ENCODE assay signal across 8 mouse cellular contexts in the genomic region with DNA sequence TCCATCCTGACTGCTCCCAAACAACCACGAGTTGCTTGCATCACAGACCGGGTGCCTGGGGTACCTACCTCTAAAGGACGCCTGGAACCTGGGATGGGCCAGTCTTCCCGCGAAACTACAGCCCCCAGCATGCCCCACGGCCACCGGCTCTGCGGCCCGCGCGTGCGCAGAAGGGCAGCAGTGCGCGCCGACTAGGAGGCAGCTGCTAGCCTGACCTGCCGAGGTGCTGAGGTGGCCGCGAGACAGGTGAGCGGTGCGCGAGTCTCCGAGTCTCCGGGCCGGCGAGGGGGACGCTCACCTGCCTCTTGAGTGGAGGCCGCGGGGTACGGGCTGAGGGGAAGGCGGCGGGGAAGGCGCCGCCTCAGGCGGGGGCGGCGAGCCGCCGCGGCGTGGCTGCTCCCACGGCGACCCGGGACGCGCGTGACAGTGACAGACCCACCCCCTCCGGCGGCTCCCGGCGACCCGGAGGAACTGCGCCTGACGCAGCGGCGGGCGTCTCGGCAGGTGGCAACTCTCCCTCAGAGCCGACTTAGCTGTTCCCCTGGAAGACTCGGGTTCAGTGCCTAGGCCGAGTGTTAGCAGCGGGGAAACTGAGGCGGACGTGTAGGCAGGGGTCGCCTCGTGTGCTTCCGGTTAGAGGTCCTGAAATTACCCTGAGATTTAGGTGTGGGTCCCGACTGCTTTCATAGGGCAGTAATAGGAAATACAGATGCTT. TPM values are rescaled to one million over a fixed set of nuclear protein-coding genes. Genes with fewer than 3 reads are reported as not detected.
DNase-seq lines count a peak whose midpoint lies in the region; ATAC-seq and TF ChIP-seq lines count a peak whose summit lies in the region.

Sgsm3 (plus strand) TSS at position 146 of the 715 bp plus-strand sequence.

- H3K4me2 ChIP-seq in forebrain, embryonic 15.5 days (replicated peaks): peak within 1 kb of the TSS; percentile 77

- H3K36me3 ChIP-seq in ES-Bruce4 (ENCODE audit: control insufficient read depth, insufficient read depth, low read length, poor library complexity, severe bottlenecking): no peaks in the 10 kb centered on the region
- no peaks in the 10 kb centered on the region for H3K36me3 ChIP-seq in forebrain, embryonic 15.5 days

- no peak for TF ChIP-seq EP300 in ES-Bruce4 (IDR thresholded peaks at IDR 0.05; ENCODE audit: insufficient read depth, low read depth, low read length)

- H3K9me3 ChIP-seq in ES-Bruce4 (replicated peaks; ENCODE audit: control insufficient read depth, insufficient read depth, low read length, poor library complexity, severe bottlenecking): no peaks in the 10 kb centered on the region
- H3K9me3 ChIP-seq in forebrain, embryonic 15.5 days: no peaks in the 10 kb centered on the region

- peak within 1 kb of the TSS; percentile 76 for H3K4me3 ChIP-seq in ES-Bruce4 (ENCODE audit: low read depth, low read length)
- peak within 1 kb of the TSS; percentile 96 for H3K4me3 ChIP-seq in forebrain, embryonic 15.5 days
- H3K4me3 ChIP-seq in lung, adult 2 months (replicated peaks; ENCODE audit: extremely low read depth, low read depth, low read length): peak within 1 kb of the TSS; percentile 91

- H3K27ac ChIP-seq in ES-Bruce4 (ENCODE audit: insufficient read depth, low read length): no peak within 1 kb of the TSS
- peak within 1 kb of the TSS; percentile 70 for H3K27ac ChIP-seq in forebrain, embryonic 15.5 days (replicated peaks)

- intact Hi-C loops in heart, postnatal 25 days (cut with DNase I): no loop called here

- no peaks in the 10 kb centered on the region for H3K27me3 ChIP-seq in ES-Bruce4 (ENCODE audit: control insufficient read depth, insufficient read depth, low read length, poor library complexity, severe bottlenecking)
- H3K27me3 ChIP-seq in forebrain, embryonic 15.5 days: no peaks in the 10 kb centered on the region

- ATAC-seq in forebrain, embryonic 15.5 days (replicated peaks): peak; percentile 96
- peak; percentile 65 for ATAC-seq in neutrophil, adult 5-6 weeks (ENCODE audit: extremely low read depth, insufficient number of reproducible peaks, low FRiP score, poor library complexity, severe bottlenecking)

- H3K4me1 ChIP-seq in ES-Bruce4 (ENCODE audit: control insufficient read depth, insufficient read depth, low read length): no peaks in the 10 kb centered on the region
- H3K4me1 ChIP-seq in forebrain, embryonic 15.5 days: peaks cover 11% of the 10 kb centered on the region
- peaks cover 10% of the 10 kb centered on the region for H3K4me1 ChIP-seq in lung, adult 2 months (ENCODE audit: control insufficient read depth, insufficient read depth, low read length)

- WGBS in forebrain, embryonic 15.5 days: under 1% methylated on average over 67 of the region's 67 CpGs
- 1% methylated on average over 66 of the region's 67 CpGs for WGBS in lung, adult 2 months

- no peak for TF ChIP-seq CTCF in ES-Bruce4 (IDR thresholded peaks at IDR 0.05; ENCODE audit: low read depth, low read length)
- TF ChIP-seq CTCF in lung, adult 2 months (IDR thresholded peaks at IDR 0.05; ENCODE audit: insufficient read depth, low read length): no peak

- peak within 1 kb of the TSS; percentile 86 for H3K9ac ChIP-seq in ES-Bruce4 (ENCODE audit: low read depth, poor library complexity, severe bottlenecking)
- H3K9ac ChIP-seq in forebrain, embryonic 15.5 days (replicated peaks): peak within 1 kb of the TSS; percentile 83

- TF ChIP-seq POLR2A in ES-Bruce4 (IDR thresholded peaks at IDR 0.05; ENCODE audit: insufficient read depth, low read length): no peak
- peak; percentile 80; the same call in 1 of the 2 replicates for TF ChIP-seq POLR2A in lung, adult 2 months (IDR thresholded peaks at IDR 0.05; ENCODE audit: borderline replicate concordance, extremely low read depth, low read depth, low read length)

- peak; percentile 89 for DNase-seq in cerebellum, adult 11 months
- peak; percentile 67 for DNase-seq in heart, postnatal 25 days (ENCODE audit: low spot score)
- peak; percentile 84 to 86 for DNase-seq in layer of hippocampus, adult 18-20 months (ENCODE audit: low spot score in 2 of 2)
- peak; percentile 87 for DNase-seq in lung, adult 2 months
- peak; percentile 73 to 78 for DNase-seq in thymus, adult 18-20 months

RNA-seq across cellular contexts. Expression of gene Sgsm3, which starts in this region (rescaled TPM):
- polyA plus RNA-seq in ES-Bruce4 (2011; ENCODE audit: insufficient read depth, insufficient read length, low read depth, missing spikeins): 18.0 and 21.4 TPM in 2 replicates
- polyA plus RNA-seq in forebrain, embryonic 15.5 days (2015; fragmentation: Nextera tagmentation; extraction: Ambion mirVana): 56.3 and 56.6 TPM in 2 replicates
- total RNA-seq in heart, postnatal 25 days (2021): 10 to 100 TPM; 10.8 to 12.8 TPM
- total RNA-seq in layer of hippocampus, adult 18-20 months (2021): 10 to 100 TPM; 74.9 to 81.7 TPM
- polyA plus RNA-seq in lung, adult 2 months (2012; rRNA removed): 50.4 and 52.2 TPM in 2 replicates
- total RNA-seq in neutrophil, adult 5-6 weeks (2017): 8.5 and 13.3 TPM in 2 replicates
